Mouse (Mus musculus) hindbrain, embryonic 11.5 days (tissue): ENCODE data around the gene Dhh. TPM values are rescaled to one million over a fixed set of nuclear protein-coding genes. Genes with fewer than 3 reads are reported as not detected.

Source experiments
- ATAC-seq: fragments of 200-750 bp; cut with Nextera tagmentation; 2 replicates; pipeline ENCODE4 v1.8.0; 2017; ENCODE audit warnings: mild to moderate bottlenecking, moderate TSS enrichment, moderate library complexity; ENCODE audit not compliant: low FRiP score
- DNase-seq: peaks from one replicate; pipeline ENCODE4 v3.0.0-alpha.2; 2015; ENCODE audit warnings: low spot score
- H3K27ac ChIP-seq: fragments of 300-500 bp; sonication (generic); 2 replicates; pipeline ENCODE4 v1.5.1; 2014; ENCODE audit warnings: mild to moderate bottlenecking, low read depth, low read length
- H3K27me3 ChIP-seq: fragments of 300-500 bp; sonication (generic); 2 replicates; pipeline ENCODE4 v1.6.1; 2014; ENCODE audit warnings: mild to moderate bottlenecking, low read length, moderate library complexity, mixed read lengths; ENCODE audit not compliant: control insufficient read depth, insufficient read depth
- H3K36me3 ChIP-seq: fragments of 300-500 bp; sonication (generic); 2 replicates; pipeline ENCODE4 v1.6.1; 2014; ENCODE audit warnings: mild to moderate bottlenecking, low read length, moderate library complexity, mixed read lengths; ENCODE audit not compliant: control insufficient read depth, insufficient read depth
- H3K4me1 ChIP-seq: fragments of 300-500 bp; sonication (generic); replicated peaks from 2 replicates; pipeline ENCODE4 v1.6.1; 2014; ENCODE audit warnings: low read length, mixed read lengths; ENCODE audit not compliant: control insufficient read depth, insufficient read depth
- H3K4me2 ChIP-seq: fragments of 300-500 bp; sonication (generic); replicated peaks from 2 replicates; pipeline ENCODE4 v1.6.1; 2014; ENCODE audit warnings: mild to moderate bottlenecking, low read depth, low read length
- H3K4me3 ChIP-seq: fragments of 300-500 bp; sonication (generic); 2 replicates; pipeline ENCODE4 v1.5.1; 2014; ENCODE audit warnings: low read depth, low read length
- H3K9ac ChIP-seq: fragments of 300-500 bp; sonication (generic); 2 replicates; pipeline ENCODE4 v1.6.1; 2014; ENCODE audit warnings: low read depth, low read length
- H3K9me3 ChIP-seq: fragments of 300-500 bp; sonication (generic); 2 replicates; pipeline ENCODE4 v1.6.1; 2016; ENCODE audit warnings: low read length; ENCODE audit not compliant: control insufficient read depth
- WGBS: fragments of 180-500 bp; shearing (Covaris S2); extraction: QIAGEN DNeasy Blood & Tissue Kit; methylation state at CpG from one replicate; pipeline ENCODE4 v1.1.7; 2014; 5-methylcytosine and 5-hydroxymethylcytosine counted together
- polyA plus RNA-seq: library from polyadenylated mRNA; unstranded; fragments of >200 nt; fragmentation: Nextera tagmentation; extraction: Ambion mirVana; gene quantifications from 2 replicates; pipeline ENCODE4 v1.2.1, GENCODE M21; 2014

Gene Dhh
- polyA plus RNA-seq, 1 experiment from 2014 or later: 0.68 TPM

GRCm38 (mm10) chr15:98865771-98866170 lies 32.6 kb downstream of the Dhh start:
- no peaks in the 10 kb centered on the region for H3K27me3 ChIP-seq
- no peak overlapping the region for H3K4me2 ChIP-seq
- DNase-seq: no peak
- peaks cover 41% of the 10 kb centered on the region for H3K36me3 ChIP-seq
- WGBS: 98% methylated on average over 8 of the region's 8 CpGs
- H3K27ac ChIP-seq: no peak overlapping the region
- ATAC-seq: no peak
- no peak overlapping the region for H3K9ac ChIP-seq
- no peak overlapping the region for H3K4me3 ChIP-seq
- H3K9me3 ChIP-seq: no peaks in the 10 kb centered on the region
- peaks cover 16% of the 10 kb centered on the region for H3K4me1 ChIP-seq

- H3K9ac ChIP-seq: no peak overlapping the region
- WGBS: 97% methylated on average over 6 of the region's 6 CpGs
- DNase-seq (no peak), ATAC-seq (no peak)
- H3K4me3 ChIP-seq: no peak overlapping the region
- peaks cover 16% of the 10 kb centered on the region for H3K4me1 ChIP-seq
- no peak overlapping the region for H3K27ac ChIP-seq
- no peaks in the 10 kb centered on the region for H3K27me3 ChIP-seq
- no peak overlapping the region for H3K4me2 ChIP-seq
- peaks cover 47% of the 10 kb centered on the region for H3K36me3 ChIP-seq
- H3K9me3 ChIP-seq: no peaks in the 10 kb centered on the region
These were observed 33.4 kb downstream of the Dhh start for GRCm38 (mm10) chr15:98864951-98865350.

GRCm38 (mm10) chr15:98863451-98863958 lies 34.8 kb downstream of the Dhh start:
- Histone ChIP-seq H3K9me3 (no peaks in the 10 kb centered on the region), H3K36me3 (peaks cover 59% of the 10 kb centered on the region), H3K4me1 (peaks cover 6% of the 10 kb centered on the region; the same call in 1 of the 2 replicates), H3K4me3 (no peak overlapping the region), H3K9ac (no peak overlapping the region), H3K27me3 (no peaks in the 10 kb centered on the region), H3K4me2 (no peak overlapping the region), H3K27ac (no peak overlapping the region)
- WGBS: 89% methylated on average over 12 of the region's 12 CpGs
- DNase-seq (no peak), ATAC-seq (no peak)

- Histone ChIP-seq H3K4me3 (no peak overlapping the region), H3K27ac (no peak overlapping the region), H3K4me2 (no peak overlapping the region), H3K27me3 (no peaks in the 10 kb centered on the region), H3K9ac (no peak overlapping the region), H3K36me3 (peaks cover 67% of the 10 kb centered on the region), H3K4me1 (no peaks in the 10 kb centered on the region), H3K9me3 (no peaks in the 10 kb centered on the region)
- ATAC-seq (no peak), DNase-seq (no peak)
- WGBS: 84% methylated on average over 21 of the region's 21 CpGs
These were observed 36.5 kb downstream of the Dhh start for GRCm38 (mm10) chr15:98861701-98862410.

GRCm38 (mm10) chr15:98860921-98861320 lies 37.4 kb downstream of the Dhh start:
- 94% methylated on average over 18 of the region's 18 CpGs for WGBS
- Histone ChIP-seq H3K4me3 (no peak overlapping the region; the same call in 1 of the 2 replicates), H3K27me3 (no peaks in the 10 kb centered on the region), H3K4me2 (no peak overlapping the region), H3K9me3 (no peaks in the 10 kb centered on the region), H3K4me1 (no peaks in the 10 kb centered on the region), H3K36me3 (peaks cover 68% of the 10 kb centered on the region), H3K27ac (no peak overlapping the region), H3K9ac (no peak overlapping the region)
- DNase-seq (no peak), ATAC-seq (no peak)

- ATAC-seq: no peak
- Histone ChIP-seq H3K4me1 (no peaks in the 10 kb centered on the region), H3K9ac (no peak overlapping the region), H3K27me3 (no peaks in the 10 kb centered on the region), H3K27ac (no peak overlapping the region), H3K9me3 (no peaks in the 10 kb centered on the region), H3K4me2 (no peak overlapping the region), H3K4me3 (no peak overlapping the region), H3K36me3 (peaks cover 63% of the 10 kb centered on the region)
- DNase-seq: no peak
- 86% methylated on average over 9 of the region's 9 CpGs for WGBS
These were observed 38.9 kb downstream of the Dhh start for GRCm38 (mm10) chr15:98859319-98860043.

GRCm38 (mm10) chr15:98854214-98854613 lies 44.1 kb downstream of the Dhh start:
- ATAC-seq: no peak
- Histone ChIP-seq H3K27ac (no peak overlapping the region), H3K9ac (no peak overlapping the region), H3K4me2 (no peak overlapping the region), H3K9me3 (no peaks in the 10 kb centered on the region), H3K27me3 (no peaks in the 10 kb centered on the region), H3K4me1 (no peaks in the 10 kb centered on the region), H3K4me3 (no peak overlapping the region), H3K36me3 (peaks cover 52% of the 10 kb centered on the region)
- DNase-seq: no peak
- 94% methylated on average over 16 of the region's 16 CpGs for WGBS

- H3K27ac ChIP-seq: no peak overlapping the region
- DNase-seq (no peak), ATAC-seq (no peak)
- WGBS: 92% methylated on average over 28 of the region's 28 CpGs
- no peak overlapping the region for H3K4me3 ChIP-seq
- no peak overlapping the region; the same call in 1 of the 2 replicates for H3K4me2 ChIP-seq
- peaks cover 52% of the 10 kb centered on the region for H3K36me3 ChIP-seq
- H3K27me3 ChIP-seq: no peaks in the 10 kb centered on the region
- H3K9ac ChIP-seq: no peak overlapping the region
- H3K4me1 ChIP-seq: no peaks in the 10 kb centered on the region
- H3K9me3 ChIP-seq: no peaks in the 10 kb centered on the region
These were observed 45.0 kb downstream of the Dhh start for GRCm38 (mm10) chr15:98853161-98853937.
